Mouse (Mus musculus) spleen, postnatal 14 days (tissue): ENCODE data around the gene Gm16181.
"Not testable (repeated sequence)": the region's sequence is repeated elsewhere in the genome, so short reads cannot be mapped to it uniquely, and the experiment has no call there.

Source experiments
- DNase-seq, 2 experiments: peaks; one replicate each; pipeline ENCODE4 v3.0.0; 2021 to 2022; ENCODE audit warnings: low spot score in 2 of 2

Gene Gm16181

DNA sequence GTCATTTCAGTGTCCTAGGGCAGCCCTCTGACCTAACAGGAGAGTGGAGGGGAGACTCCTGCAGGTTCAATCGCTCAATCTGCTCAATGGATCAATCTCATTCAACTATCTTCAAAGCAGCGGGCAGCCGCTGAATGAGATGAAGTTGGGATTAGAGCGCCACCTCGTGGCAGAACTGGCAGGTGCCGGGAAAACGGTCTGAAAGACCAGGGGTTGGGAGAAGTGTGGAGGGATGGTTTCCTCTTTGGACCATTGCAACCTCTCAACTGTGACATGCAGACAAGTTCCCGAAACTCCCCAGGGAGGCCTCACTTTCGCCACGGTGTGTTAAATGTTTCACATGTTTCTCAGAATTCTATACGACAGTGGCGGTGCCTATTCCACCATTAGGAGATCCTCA lies 11.4 kb downstream of the Gm16181 start:
- peak; percentile 77 to 86 for DNase-seq

DNA sequence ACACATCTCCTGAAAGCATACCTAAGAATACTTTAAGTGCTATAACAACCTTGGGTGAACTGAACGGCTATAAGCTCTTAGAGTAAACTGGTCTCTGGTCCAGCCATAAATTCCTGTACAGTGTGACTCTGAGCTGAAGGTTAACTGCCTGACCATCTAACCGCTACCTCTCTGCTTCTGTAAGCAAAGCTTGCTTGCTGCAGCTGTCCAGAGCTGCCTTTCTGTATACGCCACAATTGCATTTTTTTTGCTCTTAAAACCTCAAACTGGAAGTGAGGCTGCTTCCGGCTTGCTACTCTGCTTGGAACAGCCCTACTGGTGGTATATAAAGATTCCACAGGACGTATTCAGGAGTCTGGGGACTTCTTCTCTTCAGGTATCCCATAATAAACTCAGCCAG lies 12.0 kb downstream of the Gm16181 start:
- DNase-seq = no peak

DNA sequence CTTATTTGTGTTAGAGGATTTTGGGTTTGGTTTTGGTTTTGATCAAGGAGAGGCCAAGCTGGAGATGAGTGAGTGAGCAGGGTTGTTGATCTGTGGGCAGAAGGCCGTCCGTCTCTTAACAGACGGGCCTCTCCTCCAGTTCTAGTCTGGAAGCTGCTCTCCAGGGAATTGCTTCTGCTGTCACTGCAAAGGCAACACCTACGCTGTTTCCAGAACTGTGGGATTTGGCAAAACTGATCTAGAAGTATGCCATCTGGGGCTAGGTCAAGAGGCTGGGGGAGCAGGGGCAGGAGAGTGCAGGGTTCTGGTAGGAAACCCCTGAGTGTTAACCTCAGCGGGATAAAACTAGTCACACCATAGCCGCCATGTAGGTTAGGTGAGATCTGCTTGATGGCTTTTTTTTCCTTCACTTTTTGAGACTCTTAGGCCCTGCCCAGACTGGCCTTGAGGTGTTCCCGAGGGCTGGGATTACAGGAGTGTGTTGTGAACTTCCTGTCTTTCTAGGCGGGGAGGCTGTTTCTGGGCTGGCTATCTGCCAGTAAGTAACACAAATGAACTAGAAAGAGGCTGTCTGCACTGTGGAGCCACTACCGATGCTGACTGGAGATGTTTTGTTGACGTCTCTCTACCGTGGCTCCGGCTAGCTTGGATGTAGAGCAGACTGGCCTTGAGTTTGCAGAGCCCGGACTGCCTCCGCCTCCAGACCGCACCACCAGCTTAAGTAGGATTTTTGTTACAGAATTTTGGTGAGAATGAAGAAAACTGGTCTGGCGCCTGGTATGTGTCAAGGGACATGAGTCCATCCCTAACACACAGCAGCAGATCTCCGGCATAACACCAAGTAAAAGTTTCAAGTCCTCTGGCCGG lies 12.7 kb downstream of the Gm16181 start, which contains the start of gene Atp6v1g2:
Gene Atp6v1g2 (plus strand): TSS at position 547 of the 867 bp plus-strand sequence.
- DNase-seq = no peak

DNA sequence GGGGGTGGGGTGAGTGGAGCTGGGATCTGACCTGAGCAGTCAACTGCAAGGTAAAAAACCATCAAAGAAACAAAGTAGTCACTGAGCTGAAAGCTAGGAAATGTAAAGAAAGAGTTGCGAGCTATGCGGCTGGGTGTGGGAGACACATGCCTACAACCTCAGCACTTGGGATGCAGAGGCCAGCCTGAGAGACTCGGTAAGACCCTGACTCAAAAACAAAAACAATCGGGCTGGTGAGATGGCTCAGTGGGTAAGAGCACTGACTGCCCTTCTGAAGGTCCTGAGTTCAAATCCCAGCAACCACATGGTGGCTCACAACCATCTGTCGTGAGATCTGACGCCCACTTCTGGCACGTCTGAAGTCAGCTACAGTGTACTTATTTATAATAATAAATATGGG lies 13.5 kb downstream of the Gm16181 start:
- not testable (repeated sequence) for DNase-seq

DNA sequence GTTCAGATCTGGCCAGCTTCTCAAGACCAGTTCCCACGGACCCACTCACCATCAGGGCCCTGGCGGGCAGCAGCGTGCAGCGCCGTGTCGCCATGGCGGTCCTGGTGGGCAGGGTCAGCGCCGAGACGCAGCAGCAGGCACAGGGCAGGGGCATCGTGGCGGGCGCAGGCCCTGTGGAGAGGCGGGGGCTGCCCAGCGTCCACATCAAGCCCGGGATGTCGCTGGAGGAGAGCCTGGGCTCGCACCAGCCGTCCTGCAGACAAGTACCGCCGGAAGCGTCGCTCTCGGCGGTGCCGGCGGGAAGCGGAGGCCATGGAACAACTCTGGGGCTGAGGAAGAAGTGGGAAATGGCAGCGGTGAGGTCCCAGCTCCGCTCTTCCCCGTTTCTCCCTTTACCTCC lies 14.3 kb downstream of the Gm16181 start:
- no peak for DNase-seq

DNA sequence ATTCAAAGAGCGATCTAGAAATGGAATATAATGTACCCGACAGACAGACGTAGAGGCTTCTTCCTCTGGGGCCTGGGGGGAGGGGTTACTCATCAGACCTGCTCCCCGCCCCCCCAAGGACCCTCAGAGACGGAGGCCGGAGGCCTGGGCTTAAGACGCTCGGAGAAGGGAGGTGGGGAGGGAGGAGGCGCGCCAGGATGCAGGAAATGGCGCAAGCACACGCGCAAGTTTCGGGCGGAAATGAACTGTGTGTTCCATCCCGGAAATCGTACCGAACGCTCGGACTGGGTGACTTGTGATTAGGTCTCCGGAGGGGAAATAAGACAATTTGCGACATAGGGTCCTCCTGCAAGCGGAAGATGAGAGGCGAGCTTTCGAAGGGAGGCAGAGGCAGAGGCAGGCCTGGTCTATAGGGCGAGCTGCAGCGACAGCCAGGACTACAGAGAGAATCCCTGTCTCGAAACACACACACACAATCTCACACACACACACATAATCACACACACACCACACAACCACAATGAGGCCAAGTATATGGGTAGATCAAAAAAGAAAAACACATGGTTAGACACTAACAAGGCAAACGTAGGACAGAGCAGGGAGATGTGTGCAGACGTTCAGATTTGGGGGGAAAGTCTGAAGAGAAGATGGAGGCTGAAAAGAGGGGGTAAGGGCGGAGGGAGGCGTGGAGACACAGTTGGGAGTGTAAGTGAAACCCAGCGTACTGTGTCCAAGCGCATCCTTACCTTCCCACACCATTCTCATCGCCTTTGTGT lies 15.2 kb downstream of the Gm16181 start, which contains the start of gene Nfkbil1:
Gene Nfkbil1 (minus strand): TSS at position 179 of the 776 bp plus-strand sequence.
- peak; percentile 71 to 80 for DNase-seq

DNA sequence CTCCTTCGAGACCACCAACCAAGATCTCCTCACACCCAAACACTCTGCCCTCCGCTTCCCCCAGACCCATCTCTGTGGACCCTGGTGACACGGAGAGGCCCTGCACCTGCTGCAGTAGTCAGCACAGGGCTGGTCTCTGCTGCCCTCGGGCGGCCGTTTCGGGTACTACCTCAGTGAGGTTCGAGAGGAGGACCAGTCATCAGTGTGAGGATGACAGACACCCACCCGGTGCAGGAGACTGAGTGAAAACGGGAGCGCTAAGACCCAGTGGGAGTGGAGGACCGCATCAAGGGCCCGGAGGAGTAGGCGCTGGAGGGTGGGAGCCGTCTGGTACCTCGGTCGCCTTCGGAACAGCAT lies 15.7 kb downstream of the Gm16181 start:
- peak; percentile 99 for DNase-seq

DNA sequence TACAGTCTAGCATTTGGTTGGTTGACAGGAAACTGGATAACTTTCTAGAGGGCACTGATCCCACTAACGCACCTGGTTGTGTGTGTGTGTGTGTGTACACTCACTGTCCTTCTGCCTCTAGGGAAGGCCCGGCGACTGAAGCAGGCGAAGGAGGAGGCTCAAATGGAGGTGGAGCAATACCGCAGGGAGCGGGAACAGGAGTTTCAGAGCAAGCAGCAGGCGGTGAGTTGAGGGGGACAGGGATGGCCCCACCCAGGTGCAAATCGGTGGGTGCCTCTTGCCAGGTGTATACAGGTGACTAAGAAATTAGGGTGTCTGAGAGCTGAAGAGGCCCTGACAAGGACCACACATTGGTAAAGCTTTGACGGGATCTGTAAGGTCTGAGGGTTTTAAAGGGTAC lies 16.4 kb downstream of the Gm16181 start:
- no peak for DNase-seq

DNA sequence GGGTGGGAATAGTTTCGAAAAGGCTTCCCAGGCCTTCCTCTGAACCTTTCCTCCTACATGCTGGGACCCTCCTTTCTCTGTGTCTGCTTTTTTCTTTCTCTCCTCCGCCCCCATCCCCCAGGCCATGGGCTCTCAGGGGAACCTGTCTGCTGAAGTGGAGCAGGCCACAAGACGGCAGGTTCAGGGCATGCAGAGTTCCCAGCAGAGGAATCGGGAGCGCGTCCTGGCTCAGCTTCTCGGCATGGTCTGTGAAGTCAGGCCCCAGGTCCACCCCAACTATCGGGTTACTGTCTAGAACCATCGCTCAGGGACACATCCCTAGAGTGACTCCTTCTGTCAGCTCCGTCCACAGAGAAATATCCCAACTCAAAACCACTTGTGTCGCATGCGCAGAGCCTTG lies 16.9 kb downstream of the Gm16181 start:
- no peak for DNase-seq

DNA sequence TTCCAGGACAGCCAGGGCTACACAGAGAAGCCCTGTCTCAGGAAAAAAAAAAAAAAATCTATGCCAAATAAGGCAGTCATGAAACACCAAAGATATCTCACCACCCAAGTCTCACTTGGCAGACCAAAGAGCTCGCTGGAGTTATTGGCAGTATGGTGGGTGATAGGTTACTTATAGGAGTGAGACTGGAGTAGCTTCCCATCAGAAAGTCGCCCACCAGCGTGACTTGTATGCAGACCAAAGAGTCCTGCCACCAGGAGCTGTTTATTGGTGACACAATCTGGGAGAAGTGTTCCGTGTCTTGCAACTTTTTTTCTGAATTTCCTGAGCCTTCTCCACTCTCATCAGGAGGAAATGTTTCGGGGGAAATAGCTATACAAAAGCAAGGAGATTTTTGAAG lies 19.1 kb downstream of the Gm16181 start:
- no peak for DNase-seq

DNA sequence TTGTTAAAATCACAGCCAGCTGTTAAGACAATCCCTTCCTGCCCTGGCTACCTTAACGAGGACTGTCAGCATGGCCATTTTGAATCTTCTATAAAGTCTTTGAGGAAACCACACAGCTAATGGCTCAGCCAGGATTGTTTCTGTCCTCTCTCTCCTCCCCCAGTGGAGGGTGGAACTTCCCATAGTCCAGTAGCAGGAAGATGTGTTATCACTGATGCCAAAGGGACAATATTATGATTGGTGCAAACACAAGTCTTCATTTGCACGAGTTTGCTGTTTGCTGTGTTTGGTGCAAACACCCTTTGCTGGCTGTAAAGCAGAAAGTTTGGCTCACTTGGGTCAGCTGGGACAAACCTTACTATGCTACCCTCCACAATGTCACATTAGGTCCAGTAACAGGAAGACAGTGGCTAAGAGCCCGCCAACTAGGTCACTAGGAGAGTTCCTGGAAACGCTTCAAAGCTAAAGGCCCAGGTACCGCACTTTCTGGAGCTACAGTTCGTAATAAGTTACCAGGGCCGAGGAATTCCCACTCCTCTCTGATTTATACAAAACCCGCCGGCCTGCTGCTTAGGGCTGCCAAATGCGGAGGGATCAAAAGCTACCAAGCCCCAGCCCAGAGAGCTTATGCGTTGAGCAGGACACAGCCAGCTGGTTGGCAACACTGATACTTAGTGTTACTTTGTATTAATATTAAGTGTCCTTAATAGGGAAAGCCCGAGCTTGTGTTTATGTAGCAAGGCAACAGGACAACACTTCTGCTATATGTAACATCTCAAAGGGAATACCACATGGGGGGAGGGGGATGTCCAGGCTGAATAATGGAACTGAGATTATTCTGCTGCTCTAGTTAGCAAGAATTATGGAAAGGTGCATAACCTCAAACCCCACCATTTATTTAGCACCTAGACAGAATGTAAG lies 20.0 kb downstream of the Gm16181 start:
- DNase-seq = no peak

DNA sequence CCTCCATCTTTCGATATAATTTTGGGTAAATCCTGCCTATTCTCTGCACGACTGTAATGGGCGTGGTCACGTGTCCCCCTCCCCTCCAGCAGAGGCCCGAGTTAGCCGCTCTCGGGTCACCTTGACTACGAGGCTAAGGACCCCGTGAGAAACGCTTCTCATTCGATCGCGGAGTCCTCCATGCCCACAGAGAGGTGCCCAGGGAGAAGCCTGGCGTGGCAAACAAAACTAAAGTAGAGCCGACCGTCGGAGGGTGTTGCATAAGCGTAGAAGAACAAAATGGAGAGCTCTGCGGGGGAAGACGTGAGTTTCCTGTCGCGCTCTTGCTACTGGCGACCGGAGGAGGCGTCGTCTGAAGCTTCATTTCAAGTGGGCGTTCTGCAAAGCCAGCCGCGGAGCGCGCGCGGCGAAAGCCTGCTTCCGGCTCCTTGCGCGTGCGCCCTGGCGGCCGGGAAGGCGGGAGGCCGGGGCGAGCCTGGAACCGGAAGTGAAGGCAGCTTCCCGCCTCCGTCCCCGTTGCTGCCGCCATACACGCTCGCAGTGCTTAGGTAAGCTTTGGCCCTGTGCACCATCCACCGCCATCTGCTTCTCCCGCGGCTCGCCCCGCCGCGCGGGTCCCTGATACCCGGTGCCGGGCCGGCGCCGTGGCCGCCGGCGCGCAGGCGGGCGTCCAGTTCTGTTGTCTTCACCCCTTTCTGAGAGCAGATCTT lies 20.8 kb downstream of the Gm16181 start, which contains the start of gene Ddx39b:
Gene Ddx39b (plus strand): TSS at position 442 of the 710 bp plus-strand sequence.
- peak; percentile 90 to 92 for DNase-seq

DNA sequence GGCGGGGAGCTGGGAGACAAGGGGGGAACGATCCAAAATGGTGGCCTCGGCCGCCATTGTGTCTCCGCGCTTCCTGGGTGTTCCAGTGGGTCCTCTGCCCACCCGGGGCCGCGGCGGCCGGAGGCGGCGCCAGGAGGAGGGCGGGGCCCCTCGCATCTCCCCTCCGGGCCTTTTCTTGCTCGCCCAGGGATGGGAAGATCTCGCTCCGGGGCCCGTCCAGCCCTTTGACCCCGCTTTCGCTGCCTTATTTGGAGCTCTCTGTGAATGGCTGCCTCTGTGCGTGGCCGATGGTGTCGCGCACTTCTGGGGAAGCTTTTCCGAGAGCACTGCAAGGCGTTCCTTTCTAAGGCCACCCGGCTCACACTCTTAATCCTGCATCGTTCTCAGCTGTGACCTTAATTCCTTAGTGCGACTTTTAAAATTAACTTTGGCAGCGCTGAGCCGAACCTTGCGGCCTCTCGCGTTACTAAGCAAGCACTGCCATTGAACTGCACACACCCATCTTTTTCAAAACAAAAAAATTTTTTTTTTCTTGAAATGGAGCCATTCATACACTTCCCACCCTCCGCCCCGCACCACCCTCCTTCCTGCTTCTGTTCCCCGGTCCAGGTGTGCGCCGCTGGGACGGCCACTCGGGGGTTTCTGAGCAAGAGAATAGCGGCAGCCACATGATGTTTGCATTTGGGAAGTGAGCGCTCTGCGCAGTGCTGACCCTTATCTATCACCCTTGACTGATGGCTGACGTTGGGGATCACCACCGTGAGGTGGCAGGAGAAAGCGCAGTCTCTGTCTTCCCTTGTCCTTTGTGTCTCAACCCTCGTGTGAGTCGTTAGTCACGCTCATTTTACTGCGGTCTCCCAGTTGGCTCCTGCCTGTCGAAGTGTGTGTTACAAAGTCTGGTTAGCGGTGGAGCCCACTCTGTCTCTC lies 21.6 kb downstream of the Gm16181 start:
- DNase-seq = peak; percentile 46 to 54

DNA sequence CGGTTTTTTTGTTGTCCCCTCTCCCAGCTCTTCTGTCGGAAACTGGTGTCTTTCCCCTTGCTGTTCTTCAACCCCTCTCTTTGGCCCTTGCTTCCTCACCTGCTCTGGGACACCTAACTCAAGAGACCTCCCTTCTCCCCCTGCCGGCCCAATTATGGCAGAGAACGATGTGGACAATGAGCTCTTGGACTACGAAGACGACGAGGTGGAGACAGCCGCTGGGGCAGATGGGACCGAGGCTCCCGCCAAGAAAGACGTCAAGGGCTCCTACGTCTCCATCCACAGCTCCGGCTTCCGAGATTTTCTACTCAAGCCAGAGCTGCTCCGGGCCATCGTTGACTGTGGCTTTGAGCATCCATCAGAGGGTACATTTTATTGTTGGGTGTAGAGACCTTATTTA lies 22.5 kb downstream of the Gm16181 start:
- DNase-seq = no peak

DNA sequence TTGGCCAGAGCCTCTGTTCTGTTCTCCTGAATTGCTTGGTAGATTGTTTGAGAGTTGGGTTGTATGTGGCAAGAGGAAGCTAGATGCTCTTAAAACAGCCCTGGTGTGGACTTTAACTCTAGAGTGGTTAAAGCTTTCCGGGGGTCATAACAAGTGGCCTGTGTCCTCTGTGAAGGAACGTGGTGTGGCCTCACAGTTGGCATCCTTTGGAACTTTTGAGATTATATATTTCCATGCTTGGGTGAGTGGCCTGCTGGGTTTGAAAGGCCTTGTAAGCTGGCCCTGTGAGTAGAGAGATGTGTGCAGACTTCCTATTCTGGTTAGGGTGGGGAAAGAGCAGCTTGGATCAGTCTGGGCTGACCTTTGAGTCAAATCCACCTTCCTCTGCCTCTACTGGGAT lies 24.4 kb downstream of the Gm16181 start:
- no peak for DNase-seq

DNA sequence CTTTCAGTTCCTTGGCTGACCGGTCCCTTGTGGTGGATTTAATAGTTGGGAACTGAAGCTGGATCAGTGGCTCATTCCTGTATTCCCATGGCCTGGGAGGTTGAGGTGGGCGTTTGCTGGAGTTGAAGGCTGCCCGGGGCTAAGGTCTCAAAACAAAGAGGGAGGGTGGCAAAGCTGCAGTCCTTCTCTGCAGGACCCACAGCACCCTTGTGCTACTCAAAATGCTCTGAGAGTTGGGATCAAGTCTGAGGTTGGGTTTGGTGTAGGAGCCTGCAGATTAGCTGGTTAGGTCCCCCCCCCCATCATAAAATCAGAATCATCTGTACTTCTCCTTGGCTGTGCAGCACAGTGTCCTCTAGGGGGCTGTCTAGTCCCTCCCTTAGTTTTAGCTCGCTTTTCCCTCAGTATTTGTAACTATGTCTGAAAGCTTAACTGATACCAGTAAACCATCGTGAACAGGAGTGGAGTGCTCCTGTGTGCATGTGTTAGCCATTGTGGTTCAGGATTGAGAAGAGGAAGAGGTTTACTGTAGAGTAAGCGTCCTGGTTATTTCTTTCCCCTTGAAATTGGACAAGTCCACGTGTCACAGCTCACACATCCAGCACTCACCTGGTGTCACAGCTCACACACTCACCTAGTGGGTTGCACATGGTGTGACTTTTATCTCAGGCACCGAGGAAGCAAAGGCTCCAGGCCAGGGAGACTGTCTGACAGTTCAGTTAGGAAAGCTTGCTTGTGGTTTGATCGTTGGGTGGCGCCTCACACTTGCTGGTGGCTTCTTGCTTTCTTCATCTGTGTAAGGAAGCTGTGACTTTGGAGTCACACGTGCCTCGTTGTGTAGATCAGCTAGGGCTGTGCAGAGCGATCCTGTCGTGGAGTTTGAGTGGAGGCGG lies 25.3 kb downstream of the Gm16181 start:
- no peak for DNase-seq

DNA sequence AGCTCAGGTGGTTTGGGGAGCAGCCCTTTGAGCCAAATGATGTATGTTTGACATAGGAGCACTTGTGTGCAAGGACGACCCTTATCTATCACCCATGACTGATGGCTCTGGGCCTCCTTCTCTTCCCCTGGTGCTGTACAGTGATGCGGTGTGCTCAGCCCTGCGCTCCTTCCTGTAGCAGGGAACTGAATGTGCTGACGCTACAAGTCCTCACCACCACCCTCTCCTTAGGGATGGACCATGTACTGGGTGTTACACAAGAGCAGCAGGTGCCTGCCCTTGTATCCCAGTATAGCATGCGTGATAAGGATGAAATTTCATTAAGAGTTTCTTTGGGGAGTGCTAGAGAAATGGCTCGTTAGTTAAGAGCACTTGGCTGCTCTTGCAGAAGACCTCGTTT lies 26.5 kb downstream of the Gm16181 start:
- DNase-seq = no peak

DNA sequence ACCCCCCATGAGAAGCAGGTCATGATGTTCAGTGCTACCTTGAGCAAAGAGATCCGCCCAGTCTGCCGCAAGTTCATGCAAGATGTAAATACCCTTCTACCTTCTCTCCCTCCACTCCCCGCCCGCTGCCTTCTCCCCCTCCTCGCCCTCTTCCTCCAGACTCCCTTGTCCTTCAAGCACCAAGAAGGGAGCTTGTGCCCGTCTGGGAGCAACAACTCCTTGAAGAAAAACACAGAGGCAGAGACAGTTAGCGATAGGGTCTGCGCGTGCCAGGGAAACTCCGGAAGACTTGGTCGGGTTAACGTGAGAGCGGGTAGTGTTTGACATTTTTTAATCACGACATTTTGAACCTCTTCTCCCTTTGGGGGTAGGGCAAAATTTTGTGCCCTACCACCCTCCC lies 28.4 kb downstream of the Gm16181 start:
- no peak for DNase-seq
